Mouse (Mus musculus): ENCODE measurements around the gene Gm21994.

DNA sequence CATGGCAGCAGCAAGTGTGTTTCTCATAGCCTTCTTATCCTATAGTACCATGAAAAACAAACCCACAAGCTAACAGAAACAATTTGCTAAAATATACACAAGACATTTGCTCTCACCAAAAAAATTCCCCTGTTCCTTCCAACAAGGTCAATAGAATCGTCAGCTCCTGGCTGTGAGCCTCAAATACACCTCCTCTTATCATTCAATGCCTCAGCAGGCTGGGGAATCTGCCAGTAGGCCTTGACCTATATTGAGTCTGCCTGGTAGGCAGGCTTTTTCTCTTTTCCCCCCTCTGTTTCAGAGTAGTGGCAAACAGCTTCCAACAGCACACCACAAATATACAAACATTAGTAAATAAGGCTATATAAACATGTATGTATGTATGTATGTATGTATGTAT is 43.7 kb upstream of the Gm21994 start:
- TF ChIP-seq CTCF (IDR thresholded peaks at IDR 0.05; ENCODE audit: low read depth, low read length) (no peak), POLR2A (IDR thresholded peaks at IDR 0.05; ENCODE audit: extremely low read depth, insufficient read depth, low read length) (no peak)
